Mouse (Mus musculus) liver, embryonic 14.5 days (tissue): ENCODE results near the gene Dnajc5g. TPM values are rescaled to one million over a fixed set of nuclear protein-coding genes. Genes with fewer than 3 reads are reported as not detected.
A peak's percentile ranks its signal among the peaks of the same experiment; 100 is the strongest.

Experiments
- ATAC-seq: fragments of 200-750 bp; cut with Nextera tagmentation; 2 replicates; pipeline ENCODE4 v1.8.0; 2017; ENCODE audit warnings: moderate number of reproducible peaks, mild to moderate bottlenecking, moderate library complexity; ENCODE audit not compliant: insufficient read depth
- DNase-seq, 3 experiments: peaks; one replicate each; pipeline ENCODE4 v3.0.0-alpha.2; 2012 to 2013; ENCODE audit warnings: low read depth in 3 of 3, low spot score in 3 of 3
- H3K27ac ChIP-seq: fragments of 300-500 bp; sonication (generic); 2 replicates; pipeline ENCODE4 v1.5.1; 2014; ENCODE audit warnings: moderate library complexity, mild to moderate bottlenecking, control low read depth, inconsistent platforms
- H3K27me3 ChIP-seq: fragments of 300-500 bp; sonication (generic); 2 replicates; pipeline ENCODE4 v1.6.1; 2014; ENCODE audit warnings: mild to moderate bottlenecking, low read length, moderate library complexity; ENCODE audit not compliant: control insufficient read depth, insufficient read depth
- H3K36me3 ChIP-seq: fragments of 300-500 bp; sonication (generic); replicated peaks from 2 replicates; pipeline ENCODE4 v1.6.1; 2014; ENCODE audit warnings: low read depth; ENCODE audit not compliant: control insufficient read depth, insufficient read depth
- H3K4me1 ChIP-seq, 2 experiments: fragments of 200-500 bp in 1 of 2; fragments of 300-500 bp in 1 of 2; sonication (generic) in 1 of 2; replicated peaks; 2 replicates each; pipeline ENCODE4 v1.6.1; 2012 to 2014; ENCODE audit warnings: antibody characterized with exemption in 1 of 2, inconsistent platforms in 1 of 2, low read length in 1 of 2; ENCODE audit not compliant: control insufficient read depth in 2 of 2, insufficient read depth in 2 of 2
- H3K4me2 ChIP-seq: fragments of 300-500 bp; sonication (generic); 2 replicates; pipeline ENCODE4 v1.6.1; 2014; ENCODE audit warnings: low read depth, mild to moderate bottlenecking, control low read depth, moderate library complexity
- H3K4me3 ChIP-seq, 2 experiments: fragments of 200-500 bp in 1 of 2; fragments of 300-500 bp in 1 of 2; sonication (generic) in 1 of 2; 2 replicates each; pipeline ENCODE4 v1.5.1; 2012 to 2014; ENCODE audit warnings: low read depth in 2 of 2, low read length in 2 of 2, mild to moderate bottlenecking in 2 of 2, control low read depth in 1 of 2, inconsistent platforms in 1 of 2, moderate library complexity in 1 of 2; ENCODE audit not compliant: insufficient read depth in 1 of 2
- H3K9ac ChIP-seq: fragments of 300-500 bp; sonication (generic); replicated peaks from 2 replicates; pipeline ENCODE4 v1.6.1; 2014; ENCODE audit warnings: mild to moderate bottlenecking, control low read depth, moderate library complexity
- H3K9me3 ChIP-seq: fragments of 300-500 bp; sonication (generic); 2 replicates; pipeline ENCODE4 v1.6.1; 2016; ENCODE audit warnings: low read length, mixed read lengths; ENCODE audit not compliant: control insufficient read depth
- CTCF ChIP-seq: IDR thresholded peaks from 2 replicates; pipeline ENCODE4 v1.5.1; 2016; ENCODE audit warnings: antibody characterized with exemption, low read depth, control low read depth
- EP300 ChIP-seq: IDR thresholded peaks from 2 replicates; pipeline ENCODE4 v1.6.1; 2016; ENCODE audit warnings: antibody characterized with exemption, low read depth
- WGBS: fragments of 180-500 bp; shearing (Covaris S2); extraction: QIAGEN DNeasy Blood & Tissue Kit; methylation state at CpG from one replicate; pipeline ENCODE4 v1.1.7; 2014; ENCODE audit not compliant: insufficient replicate concordance; 5-methylcytosine and 5-hydroxymethylcytosine counted together
- polyA plus RNA-seq, 2 experiments: library from polyadenylated mRNA; depleted of rRNA in 1 of 2; stranded (reverse) in 1 of 2; unstranded in 1 of 2; fragments of >200 nt; fragmentation: Nextera tagmentation in 1 of 2; extraction: Ambion mirVana in 1 of 2; gene quantifications; 2 replicates each; pipeline versions ENCODE4 v1.2.1 to v1.2.3; 2012 to 2014

Gene Dnajc5g
- polyA plus RNA-seq, 2 experiments, result not detected

- Histone ChIP-seq H3K9ac (no peak within 1 kb of the TSS), H3K36me3 (no peaks in the 10 kb centered on the region), H3K4me1 (no peaks in the 10 kb centered on the region), H3K4me3 (no peak within 1 kb of the TSS), H3K4me2 (no peak within 1 kb of the TSS), H3K27ac (no peak within 1 kb of the TSS), H3K9me3 (no peaks in the 10 kb centered on the region), H3K27me3 (no peaks in the 10 kb centered on the region)
- TF ChIP-seq EP300, result no peak
- TF ChIP-seq CTCF, result no peak
- ATAC-seq, result no peak
- DNase-seq, result no peak
- 80% methylated on average over 18 of the region's 18 CpGs for WGBS
Observed at GRCm38 (mm10) chr5:31108000-31108490, 2.0 kb downstream of the Dnajc5g start, which contains the start of gene Slc30a3. Gene Slc30a3, minus strand, starts transcription at chr5:31108237.

- ATAC-seq (no peak), DNase-seq (no peak)
- no peak overlapping the region for H3K4me3 ChIP-seq
- no peaks in the 10 kb centered on the region for H3K36me3 ChIP-seq
- H3K4me1 ChIP-seq, result no peaks in the 10 kb centered on the region
- no peak overlapping the region for H3K9ac ChIP-seq
- H3K9me3 ChIP-seq, result no peaks in the 10 kb centered on the region
- no peaks in the 10 kb centered on the region for H3K27me3 ChIP-seq
- no peak overlapping the region for H3K4me2 ChIP-seq
- TF ChIP-seq CTCF (peak; percentile 38; the same call in 1 of the 2 replicates), EP300 (no peak)
- H3K27ac ChIP-seq, result no peak overlapping the region
- 18% methylated on average over 7 of the region's 7 CpGs for WGBS
Observed at GRCm38 (mm10) chr5:31110781-31111180, 4.7 kb downstream of the Dnajc5g start.

DNA sequence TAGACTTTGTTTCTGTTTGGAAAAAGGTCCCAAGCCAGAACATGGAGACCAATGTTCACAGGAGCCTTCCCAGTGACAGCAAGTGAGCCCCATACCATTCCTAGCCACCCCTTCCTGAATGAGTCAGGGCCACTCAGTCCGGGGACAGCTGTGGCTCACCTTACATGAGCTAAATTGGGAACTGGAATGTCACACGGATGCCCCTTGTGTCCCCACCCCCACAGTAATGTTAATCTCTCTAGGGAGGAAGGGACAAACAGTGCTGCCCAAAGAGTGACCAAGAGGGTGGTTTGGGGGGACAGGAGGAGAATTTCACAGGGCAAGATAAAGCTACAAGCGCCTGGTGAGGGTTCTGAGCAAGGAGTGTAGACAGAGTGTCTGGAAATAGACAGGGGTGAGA lies 10.3 kb downstream of the Dnajc5g start, which contains the start of gene Trim54:
Trim54 (plus strand) TSS at position 359 of the 400 bp plus-strand sequence.
- no peak for TF ChIP-seq CTCF
- TF ChIP-seq EP300, result no peak
- H3K36me3 ChIP-seq, result no peaks in the 10 kb centered on the region
- ATAC-seq (no peak), DNase-seq (no peak)
- no peaks in the 10 kb centered on the region for H3K27me3 ChIP-seq
- H3K4me2 ChIP-seq, result no peak within 1 kb of the TSS
- no peaks in the 10 kb centered on the region for H3K4me1 ChIP-seq
- H3K27ac ChIP-seq, result no peak within 1 kb of the TSS
- no peak within 1 kb of the TSS for H3K4me3 ChIP-seq
- WGBS, result 22% methylated on average over 3 of the region's 3 CpGs
- no peaks in the 10 kb centered on the region for H3K9me3 ChIP-seq
- H3K9ac ChIP-seq, result no peak within 1 kb of the TSS

GRCm38 (mm10) chr5:31116912-31117311 lies 10.8 kb downstream of the Dnajc5g start:
- Histone ChIP-seq H3K9ac (no peak overlapping the region), H3K4me3 (no peak overlapping the region), H3K9me3 (no peaks in the 10 kb centered on the region), H3K4me1 (no peaks in the 10 kb centered on the region), H3K4me2 (no peak overlapping the region), H3K36me3 (no peaks in the 10 kb centered on the region), H3K27me3 (no peaks in the 10 kb centered on the region), H3K27ac (no peak overlapping the region)
- DNase-seq, result no peak
- ATAC-seq, result no peak
- 25% methylated on average over 10 of the region's 10 CpGs for WGBS
- TF ChIP-seq EP300 (no peak), CTCF (no peak)

DNA sequence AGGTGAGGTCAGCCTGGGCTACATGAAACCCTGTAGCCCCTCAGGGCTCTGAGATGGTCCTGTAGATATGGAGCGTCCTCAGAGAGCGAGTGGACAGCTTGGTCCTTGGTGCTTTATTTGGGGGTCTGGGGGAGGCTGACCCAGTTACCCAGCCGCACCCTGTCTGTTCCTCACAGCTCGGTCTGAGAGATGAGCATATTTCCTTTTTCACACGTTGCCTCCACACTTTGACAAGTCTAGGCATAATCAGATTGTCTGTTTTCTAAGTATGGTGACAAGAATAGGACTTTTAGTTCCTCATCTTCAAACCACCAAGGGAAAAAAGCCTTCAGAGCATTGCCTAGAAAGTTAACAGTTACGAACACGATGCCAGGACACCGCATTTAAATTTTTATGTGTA lies 15.0 kb downstream of the Dnajc5g start:
- DNase-seq (no peak), ATAC-seq (no peak)
- no peak for TF ChIP-seq CTCF
- no peak for TF ChIP-seq EP300
- Histone ChIP-seq H3K4me2 (no peak overlapping the region), H3K9me3 (no peaks in the 10 kb centered on the region), H3K27ac (no peak overlapping the region), H3K27me3 (no peaks in the 10 kb centered on the region), H3K4me3 (no peak overlapping the region), H3K9ac (no peak overlapping the region), H3K36me3 (no peaks in the 10 kb centered on the region), H3K4me1 (no peaks in the 10 kb centered on the region)
- WGBS, result 33% methylated on average over 8 of the region's 8 CpGs
